Mouse (Mus musculus): Measurements from ENCODE around the gene Ddx47.

Ddx47 gene

DNA sequence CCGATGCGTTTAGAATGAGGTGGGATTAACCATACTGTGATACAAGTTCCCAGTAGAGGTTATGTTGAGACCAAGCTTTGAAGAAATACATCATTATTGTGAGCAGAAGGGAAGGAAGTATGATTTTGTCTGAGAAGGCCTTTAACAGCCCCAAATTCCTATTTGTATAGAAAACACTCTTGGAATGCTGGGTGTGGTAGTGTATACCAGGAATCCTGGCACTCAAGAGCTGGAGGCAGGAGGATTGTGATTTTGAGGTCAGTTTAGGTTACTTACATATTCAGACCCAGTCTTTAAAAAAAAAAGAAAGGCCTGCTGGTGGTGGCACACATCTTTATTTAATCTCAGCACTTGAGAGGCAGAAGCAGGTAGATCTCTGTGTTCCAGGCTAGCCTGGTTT, 58.9 kb downstream of the Ddx47 start:
- DNase-seq (ENCODE audit: low spot score), result no peak

Data from c-Kit-positive CD71-positive TER-119-positive erythroid progenitor cells, embryonic 14.5 days (primary cell).